Mouse (Mus musculus) left cerebral cortex, adult 11 months (tissue): ENCODE results near the gene Tspan2.

Experiments used
- DNase-seq: peaks from one replicate; pipeline ENCODE4 v3.0.0; 2022; ENCODE audit warnings: low spot score

The Tspan2 gene

DNA sequence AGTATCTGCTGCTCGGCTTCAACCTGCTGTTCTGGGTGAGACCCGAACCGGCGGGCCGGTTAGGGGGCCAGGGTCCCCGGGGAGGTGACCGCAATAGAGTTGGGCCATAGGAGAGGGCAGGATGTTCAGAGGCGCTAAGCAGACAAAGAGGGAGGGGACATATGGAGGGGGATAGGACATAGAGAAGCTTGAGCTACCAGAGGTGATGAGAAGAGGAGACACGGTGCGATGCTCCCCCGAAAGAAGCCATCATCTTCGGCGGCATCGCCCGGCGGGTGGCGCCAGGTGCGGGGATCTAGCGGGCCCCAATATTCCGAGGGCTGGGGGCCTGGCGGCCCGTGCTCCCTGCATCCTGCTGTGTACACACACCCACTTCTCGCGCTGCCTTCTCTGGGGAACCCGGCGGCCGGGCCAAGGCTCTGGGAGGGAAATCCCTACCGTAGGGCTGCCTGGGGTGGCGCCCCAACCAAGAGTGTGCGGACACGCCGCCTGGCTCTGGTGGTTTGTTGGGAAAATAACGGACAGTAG lies 766 bp downstream of the Tspan2 start:
- no peak for DNase-seq

DNA sequence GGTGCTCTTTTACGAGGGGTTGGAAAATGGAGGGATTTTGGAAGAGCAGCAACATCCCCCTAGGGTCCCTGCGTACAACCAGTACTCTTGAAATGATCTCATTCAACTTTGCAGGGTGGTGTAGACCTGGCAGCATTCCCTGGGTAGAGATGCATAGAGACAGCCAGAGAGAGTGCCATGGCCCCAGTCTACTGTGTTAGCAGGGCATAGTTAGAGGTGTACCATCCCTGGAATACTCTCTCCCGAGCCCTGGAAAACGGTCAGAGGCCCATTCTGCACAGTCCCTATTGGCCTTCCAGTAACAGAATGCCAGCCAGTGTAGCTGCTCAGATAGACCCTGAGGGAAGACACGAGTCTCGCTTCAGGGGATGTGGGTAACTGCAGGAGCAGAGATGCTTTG lies 1.3 kb downstream of the Tspan2 start:
- no peak for DNase-seq

DNA sequence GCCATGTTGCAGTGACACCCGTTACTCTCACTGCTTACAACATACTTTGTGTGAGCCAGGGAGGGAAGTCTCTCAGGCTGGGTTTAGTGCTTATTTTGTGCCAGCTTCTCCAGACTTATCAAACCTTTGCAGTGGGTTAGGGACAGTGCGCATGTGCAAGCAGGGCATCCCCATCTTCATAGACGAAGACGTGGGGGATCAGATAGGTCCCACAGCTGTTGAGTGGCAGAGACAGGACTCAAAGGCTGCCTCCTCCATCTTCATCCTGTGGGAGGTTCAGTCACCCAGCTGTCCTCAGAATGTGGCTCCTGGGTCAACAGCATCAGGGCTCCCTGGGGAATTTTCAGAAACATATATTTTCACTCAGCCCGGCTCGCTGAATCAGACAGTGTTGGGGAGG lies 2.1 kb downstream of the Tspan2 start:
- no peak for DNase-seq

DNA sequence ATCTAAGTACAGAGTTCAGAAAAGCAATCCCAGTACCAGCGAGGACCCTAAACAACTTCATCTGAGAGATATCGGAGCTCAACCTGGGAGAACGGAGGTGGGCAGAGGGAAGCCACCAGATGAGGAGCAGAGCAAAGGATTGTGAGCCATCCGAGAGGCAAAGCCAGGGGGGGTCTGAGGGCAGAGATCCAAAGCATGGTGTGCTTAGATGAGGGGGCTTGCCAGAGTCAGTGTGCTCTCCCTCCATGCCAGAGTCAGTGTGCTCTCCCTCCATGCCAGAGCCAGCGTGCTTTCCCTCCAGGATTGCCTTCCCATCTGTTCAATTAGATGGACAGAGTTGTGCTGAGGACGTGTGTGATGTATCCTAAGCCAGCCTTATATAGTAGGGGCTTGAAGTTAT lies 2.8 kb downstream of the Tspan2 start:
- no peak for DNase-seq

DNA sequence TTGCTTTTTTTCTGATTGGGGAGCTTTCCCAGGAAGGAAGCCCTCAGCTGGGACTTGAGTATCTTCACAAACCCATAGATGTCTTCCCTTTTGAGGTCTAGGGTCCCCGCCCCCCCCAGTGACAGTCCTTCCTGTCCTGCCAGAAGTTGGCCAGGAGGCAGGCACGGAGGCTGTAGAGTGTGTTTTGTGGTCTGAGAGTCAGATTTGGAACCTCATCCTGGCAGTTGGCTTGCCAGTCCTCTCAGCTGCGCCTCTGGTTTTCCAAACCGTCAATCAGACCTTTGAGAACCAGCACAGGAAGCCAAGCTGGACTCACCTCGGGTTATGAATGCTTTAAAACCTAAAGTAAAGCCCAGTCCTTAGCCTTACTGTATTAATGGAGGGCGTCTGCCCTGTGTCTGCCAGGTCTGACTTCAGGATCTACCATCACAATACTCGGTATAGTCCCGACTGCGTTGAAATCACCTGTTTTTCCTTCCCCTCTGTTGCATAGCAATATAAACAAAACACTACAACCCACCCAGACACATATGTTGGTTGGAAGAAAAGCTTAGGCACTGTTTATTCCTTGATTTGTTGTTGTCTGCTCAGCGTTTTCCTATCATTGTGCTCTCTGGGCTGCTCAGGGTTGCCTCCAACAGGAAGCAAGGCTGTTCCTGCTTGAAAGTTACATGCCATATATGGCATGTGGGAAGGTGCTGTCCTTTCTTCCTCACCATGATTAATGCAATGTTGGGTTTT lies 4.0 kb downstream of the Tspan2 start:
- DNase-seq, result no peak

DNA sequence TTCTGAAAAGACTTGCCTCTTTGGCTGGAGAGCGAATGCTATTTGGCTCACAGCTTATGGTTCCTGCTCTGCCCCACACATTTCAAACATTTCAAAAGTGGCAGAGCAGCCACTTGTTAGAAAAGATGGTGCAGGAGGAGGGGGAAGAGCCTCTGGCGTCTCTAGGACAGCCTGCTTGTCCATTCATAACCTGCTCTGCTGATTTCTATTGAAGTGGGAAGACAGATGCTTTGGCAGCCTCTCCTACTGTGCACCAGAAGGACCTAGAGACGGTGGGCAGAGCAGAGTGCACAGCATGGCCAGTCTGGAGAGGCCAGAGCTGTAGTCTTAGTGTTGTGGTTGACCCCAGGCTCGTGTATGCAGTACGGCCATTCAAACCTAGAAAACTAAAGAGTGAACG lies 4.6 kb downstream of the Tspan2 start:
- DNase-seq, result no peak

DNA sequence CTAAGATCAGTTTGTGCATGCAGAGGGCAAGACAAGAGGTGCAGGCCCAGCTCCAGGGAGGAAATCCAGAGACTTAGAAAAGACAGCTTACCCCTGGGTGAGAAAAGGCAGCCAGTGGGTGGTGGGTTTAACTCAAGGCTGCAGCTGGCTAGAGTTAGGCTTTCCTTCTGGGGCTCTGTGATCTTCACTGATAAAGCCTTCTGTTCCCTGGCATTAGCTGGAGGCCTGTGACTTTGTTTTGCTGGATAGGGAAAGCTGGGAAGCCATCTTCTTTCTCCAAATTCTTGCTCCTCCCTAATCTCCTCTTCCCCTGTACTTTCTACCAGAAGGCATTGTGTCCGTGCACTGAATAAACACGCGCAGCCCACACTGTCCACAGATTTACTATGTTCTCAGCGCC lies 8.4 kb downstream of the Tspan2 start:
- DNase-seq, result no peak

DNA sequence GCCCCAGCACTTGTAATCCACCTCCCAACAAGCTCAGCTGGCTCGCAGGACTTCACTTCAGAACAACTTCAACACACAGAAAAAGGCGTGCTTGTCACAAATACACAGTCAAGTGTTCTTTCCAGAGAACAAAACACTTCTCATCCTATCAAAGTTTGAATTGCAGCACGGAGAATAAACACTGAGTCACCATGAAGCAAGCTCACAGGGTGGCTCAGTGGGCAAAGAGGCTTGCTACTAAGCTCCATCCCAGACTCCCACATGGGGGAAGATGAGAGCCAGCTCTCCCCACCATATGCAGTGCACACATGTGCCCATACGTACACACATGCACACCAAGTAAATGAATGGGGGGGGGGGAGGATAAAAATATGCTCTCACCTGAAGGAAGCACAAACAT lies 8.9 kb downstream of the Tspan2 start:
- DNase-seq, result no peak

DNA sequence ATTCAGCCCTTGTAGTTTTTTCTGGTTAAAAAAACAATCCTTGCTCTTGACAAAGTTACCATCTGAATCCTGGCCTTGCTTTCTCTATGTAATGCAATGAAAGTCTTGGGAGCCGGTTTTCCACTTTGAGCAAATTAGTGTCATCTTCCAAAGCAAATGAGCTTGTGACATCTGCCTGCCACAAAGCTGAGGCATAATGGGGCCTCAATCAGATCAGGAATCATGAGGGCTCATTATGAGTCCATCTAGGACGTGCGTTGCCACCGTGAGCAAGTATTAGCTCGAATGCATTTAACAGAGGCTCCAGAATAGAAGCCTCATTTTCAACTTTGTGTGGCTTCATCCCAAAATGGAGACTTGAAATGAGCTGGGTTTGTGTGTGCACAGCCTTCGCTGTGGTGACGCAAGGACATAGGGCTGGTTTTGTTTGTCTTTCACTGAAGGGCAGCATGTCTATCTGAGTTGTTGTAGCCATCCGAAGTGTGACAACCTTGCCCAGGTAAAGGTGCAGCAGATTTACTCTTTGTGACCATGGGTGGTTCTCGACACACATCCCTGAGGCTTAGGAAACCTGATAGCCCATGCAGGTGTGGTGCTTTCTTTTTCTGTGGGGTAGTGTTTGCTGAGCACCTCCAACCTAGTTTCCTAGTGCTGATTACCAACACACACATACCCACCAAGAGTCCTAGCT lies 9.6 kb downstream of the Tspan2 start:
- no peak for DNase-seq

DNA sequence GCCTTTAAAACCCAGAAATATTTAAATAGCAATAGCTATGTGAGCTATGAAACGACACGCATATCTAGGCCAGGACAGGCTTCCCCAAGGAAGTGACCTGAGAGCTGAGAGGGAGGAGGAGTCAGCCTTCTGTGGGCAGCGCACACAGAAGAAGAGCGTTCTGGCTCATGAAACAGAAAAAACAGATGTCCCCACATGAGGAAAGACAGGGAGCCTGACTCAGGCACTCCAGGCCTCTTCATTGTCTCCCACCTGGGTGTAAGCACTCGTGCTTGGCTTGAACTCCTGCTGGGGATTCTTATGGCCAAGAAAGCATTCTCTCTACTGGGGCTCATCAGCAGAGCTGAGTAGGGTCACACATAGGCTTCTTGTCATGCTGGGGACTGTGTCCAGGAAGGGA lies 10.3 kb downstream of the Tspan2 start:
- no peak for DNase-seq

DNA sequence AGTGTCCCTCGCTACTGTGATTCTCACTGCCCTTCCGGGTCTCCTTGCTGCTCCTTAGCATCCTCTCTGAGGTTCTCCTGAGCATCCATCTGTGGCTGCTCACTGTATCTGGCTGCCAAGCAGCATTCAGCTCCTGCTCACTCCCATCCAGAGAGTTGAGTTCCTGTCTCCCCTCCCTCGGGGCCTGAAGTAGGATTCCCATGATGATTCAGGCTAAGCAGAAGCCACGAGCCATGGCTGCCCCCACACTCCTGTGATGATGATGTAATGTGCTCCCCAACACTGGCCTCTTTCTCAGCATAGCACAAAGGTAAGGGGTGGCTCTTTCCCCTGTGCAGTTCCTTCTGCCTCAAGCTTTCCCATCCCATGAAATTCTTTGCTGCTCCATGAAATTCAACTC lies 11.8 kb downstream of the Tspan2 start:
- DNase-seq, result no peak

DNA sequence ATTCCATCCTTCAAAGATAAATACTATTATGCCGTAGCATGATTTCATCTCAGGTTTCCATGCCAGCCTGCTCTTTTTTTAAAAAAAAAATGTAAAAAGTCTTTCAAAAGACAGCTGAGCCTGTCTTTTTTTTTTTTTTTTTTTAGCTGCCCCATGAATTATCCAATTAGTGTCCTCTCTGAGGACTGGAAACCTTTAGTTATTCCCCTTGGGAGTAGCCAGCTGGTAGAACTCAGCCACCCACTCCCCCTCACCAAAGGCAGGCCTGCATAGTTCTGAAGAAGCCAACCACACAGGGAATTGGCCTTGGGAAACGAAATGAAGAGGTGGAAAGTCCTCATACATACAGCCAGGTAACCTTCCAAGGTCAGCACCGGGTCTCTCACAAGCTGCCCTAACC lies 13.7 kb downstream of the Tspan2 start:
- DNase-seq, result no peak

DNA sequence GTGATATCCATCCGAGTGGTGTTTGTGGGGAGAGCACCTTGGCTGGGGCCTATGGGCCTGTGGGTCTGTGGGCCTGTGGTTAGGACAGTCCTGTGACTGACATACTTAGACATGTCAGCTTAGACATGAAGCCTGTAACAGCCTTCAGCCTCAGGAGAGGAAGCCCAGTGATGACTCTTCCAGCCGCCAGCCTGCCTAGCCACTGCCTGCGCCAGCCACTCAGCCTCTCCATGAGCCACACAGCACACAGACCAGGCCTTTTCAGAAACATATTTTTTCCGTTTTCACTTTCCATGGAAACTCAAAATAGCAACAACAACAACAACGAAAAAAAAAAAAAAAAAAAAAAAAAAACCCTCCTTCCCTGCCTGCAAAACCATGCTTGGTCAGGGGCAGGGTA lies 14.4 kb downstream of the Tspan2 start:
- no peak for DNase-seq

DNA sequence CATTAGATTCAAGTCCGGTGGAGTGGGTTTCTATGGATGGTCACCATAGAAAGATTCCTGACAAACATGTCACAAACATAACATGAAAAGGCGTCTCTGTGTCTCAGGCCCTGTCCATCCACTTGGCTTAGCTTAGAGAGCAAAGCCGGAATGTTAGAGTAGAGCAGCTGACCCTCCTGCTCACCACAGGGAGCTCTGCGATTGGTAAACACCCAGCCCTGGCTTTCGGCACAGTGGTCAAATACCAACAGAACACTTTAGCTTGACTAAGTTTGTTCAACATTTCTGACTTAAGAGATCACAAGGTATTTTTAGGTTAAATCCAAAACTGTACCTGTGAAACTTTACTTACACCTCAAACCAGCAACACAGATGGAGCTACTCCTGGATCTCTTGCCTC lies 16.8 kb downstream of the Tspan2 start:
- no peak for DNase-seq

DNA sequence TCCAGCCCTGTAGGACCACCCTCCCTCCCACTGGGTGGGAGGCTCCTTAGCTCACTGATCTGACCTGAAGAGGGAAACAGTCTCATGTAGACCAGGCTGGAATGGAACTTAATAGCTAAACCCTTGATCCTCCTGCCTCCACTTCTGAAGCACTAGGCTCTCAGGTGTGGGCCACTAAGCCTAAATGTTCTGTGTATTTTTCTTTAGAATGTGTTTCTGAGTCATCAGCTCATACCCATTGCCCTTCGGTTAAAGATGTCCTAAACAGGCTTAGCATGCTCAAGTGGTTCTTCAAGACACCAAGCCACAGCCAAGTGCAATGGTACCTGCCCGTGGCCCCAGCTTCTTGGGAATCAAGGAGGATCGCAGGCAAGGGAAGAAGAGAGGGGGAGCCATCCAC lies 17.2 kb downstream of the Tspan2 start:
- no peak for DNase-seq

DNA sequence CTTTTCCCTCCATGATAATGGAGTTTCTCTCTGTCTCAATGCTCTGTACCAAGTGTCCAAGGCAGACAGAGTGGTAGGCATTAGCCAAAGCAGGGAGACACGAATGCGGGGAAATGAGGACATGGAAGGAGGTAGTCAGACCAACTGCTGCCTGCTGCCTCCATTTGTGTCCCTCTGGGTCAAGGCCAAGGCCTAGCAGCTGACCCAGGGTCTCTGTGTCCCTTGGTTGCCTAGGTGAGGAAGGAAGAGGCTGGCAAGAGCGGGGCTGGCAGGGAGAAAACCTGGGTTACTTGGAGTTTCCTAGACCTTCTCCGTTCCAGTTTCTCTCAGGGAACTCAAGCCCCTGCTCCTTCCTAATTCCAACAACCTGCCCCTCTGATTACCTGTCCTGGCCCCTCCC lies 17.7 kb downstream of the Tspan2 start:
- no peak for DNase-seq

DNA sequence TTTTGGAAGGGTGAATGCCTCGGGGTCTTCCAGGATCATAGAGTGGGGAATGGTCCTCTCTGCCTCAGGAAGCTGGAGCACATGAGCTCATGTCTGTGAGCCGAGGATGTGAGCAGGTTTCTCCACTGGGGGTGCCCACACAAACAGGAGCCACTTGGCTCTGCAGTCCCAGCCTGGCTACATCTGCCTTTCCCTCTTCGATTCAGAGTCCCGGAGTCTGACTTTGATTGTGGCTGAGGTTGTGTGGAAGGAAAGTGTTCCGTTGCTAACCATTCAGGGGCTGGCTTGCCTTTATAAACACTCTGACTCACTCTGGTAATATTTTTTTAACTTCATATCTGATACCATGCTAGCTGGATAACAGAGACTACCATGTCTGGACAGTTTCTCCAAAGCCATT lies 18.1 kb downstream of the Tspan2 start:
- DNase-seq, result no peak

DNA sequence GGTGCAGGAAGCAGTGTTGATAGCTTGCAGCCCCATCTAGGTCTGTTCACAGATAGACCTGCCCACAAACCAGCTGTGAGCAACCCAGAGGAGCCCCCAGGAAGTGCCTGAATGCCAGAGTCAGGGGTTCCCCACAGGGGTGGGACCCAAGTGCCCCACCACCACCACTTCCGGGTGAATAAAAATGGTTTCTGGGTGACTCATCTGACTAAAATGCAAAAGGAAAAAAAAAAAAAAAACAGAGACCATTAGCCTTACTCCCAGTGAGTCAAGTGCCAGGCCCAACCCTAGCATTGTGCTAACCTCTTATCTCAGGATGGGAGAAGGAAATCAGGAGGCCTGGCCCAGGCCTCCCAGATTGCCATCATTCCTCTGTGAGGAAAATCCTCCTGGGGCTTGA lies 21.5 kb downstream of the Tspan2 start:
- DNase-seq, result no peak

DNA sequence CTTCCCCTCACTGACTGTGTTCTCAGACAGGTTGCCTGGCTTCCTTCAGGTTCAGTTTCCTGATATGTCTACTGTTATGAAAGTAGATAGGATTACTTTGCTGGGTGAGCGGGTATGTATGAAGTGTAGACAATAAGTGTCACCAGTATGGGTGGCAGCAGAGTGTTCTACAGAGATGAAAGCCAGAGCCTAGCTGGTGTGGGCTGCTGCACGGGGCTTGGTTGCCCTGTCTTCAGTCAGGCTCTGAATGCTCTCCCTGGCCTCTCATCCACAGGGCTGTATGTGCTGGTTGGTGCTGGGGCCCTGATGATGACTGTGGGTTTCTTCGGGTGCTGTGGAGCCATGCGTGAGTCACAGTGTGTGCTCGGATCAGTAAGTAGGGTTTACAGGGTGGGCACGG lies 22.7 kb downstream of the Tspan2 start:
- no peak for DNase-seq

DNA sequence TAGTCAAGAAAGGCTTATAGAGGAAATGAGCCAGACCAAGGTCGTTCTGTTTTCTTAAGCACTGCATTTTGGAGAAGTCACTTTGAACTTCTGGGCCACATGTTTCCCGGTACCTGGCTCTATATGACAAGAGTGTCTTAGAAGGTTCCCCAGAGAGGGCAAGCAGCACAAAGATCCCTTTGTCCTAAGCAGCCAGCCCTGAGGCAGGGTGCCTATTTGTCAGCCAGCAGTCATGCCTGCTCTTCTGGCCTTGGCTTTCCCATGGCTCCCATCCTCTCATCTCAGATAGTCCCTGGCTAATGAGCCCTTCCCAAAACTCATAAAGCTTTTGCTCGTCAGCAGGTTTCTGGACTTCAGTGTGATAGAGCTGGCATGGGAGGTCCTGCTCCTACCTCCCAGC lies 25.9 kb downstream of the Tspan2 start:
- no peak for DNase-seq

DNA sequence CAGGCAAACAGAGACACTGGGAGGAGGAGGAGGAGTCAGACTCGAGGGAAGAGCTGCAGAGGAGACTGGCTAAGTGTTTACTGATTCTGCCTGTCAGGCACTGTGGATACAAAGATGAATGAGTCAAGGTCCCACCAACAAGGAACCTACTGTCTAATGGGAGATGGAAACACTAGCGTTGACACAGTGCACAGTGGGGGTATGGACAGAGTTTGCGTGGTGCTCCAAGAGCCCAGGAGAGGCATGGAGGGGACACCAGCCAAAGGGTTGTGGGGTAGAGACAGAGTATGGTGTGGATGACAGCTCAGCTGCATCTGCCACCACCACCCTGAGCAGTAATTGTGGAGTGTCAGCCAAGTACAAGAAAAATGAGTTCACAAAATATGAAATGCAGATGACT lies 28.1 kb downstream of the Tspan2 start:
- no peak for DNase-seq

DNA sequence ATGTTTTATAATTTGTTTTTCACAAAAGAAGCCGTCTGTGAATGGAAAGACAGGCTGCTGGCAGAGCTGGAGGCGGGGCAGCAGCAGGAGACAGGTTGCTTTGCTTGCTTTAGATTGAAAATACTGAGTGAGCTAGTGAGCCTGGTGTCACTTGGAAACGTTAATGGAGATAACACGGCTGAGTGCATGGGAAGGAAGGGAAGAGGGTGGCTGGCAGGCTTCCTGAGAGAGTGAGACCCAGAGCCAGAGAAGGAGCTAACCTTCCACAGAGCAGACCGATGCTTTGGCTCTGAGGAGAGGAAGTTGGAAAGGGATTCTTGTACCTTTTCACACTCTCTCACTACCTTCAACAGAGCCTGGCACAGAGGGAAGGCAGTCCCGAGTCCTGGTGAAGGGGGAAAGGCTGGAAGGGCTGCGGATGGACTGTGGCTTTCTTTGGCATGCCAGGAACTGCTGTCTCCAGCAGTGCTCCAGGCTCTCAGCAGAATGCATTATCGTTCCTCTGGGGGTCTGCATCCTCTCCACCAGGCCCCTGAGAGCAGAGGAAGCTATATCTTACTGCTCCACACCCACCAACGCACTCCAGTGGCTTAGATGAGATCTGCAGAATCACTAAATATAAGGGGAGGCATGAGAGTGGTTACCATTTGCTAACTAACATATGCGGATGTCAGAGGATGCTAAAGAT lies 29.5 kb downstream of the Tspan2 start:
- DNase-seq, result no peak

DNA sequence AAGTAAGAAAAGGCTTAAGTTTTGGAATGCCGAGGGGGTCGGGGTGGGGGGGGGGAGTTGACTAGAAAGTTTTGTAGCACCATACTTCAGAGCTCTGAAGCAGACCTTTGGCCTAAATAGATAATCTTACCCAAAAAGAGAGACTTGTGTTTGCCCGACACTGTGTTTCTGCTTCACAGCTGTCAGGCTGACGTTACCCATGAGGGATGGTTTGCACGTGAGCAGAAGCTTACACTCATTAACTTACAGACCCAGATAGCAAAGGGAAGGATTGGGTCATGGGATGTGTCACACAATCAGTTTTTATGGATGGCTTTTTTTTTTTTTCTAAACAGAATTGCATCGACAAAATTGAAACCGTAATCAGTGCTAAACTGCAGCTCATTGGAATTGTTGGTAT lies 30.5 kb downstream of the Tspan2 start:
- no peak for DNase-seq
